Mouse (Mus musculus) MEL (cell line): Measurements from ENCODE around the gene 3110021N24Rik.

Experiments used
- CTCF ChIP-seq, 3 experiments: IDR thresholded peaks in 2 of 3; conservative IDR thresholded peaks in 1 of 3; 2 replicates each; pipeline ENCODE4 v1.5.1; 2011 to 2012; ENCODE audit warnings: low read length in 3 of 3, low read depth in 2 of 3, mild to moderate bottlenecking in 2 of 3, improper control_type of control experiment in 1 of 3, inconsistent platforms in 1 of 3, mixed read lengths in 1 of 3, moderate library complexity in 1 of 3; ENCODE audit not compliant: control insufficient read depth in 1 of 3, insufficient read depth in 1 of 3, poor library complexity in 1 of 3, severe bottlenecking in 1 of 3
- E2F4 ChIP-seq: IDR thresholded peaks from 2 replicates; pipeline ENCODE4 v1.6.1; 2011; ENCODE audit warnings: low read depth, low read length, improper control_type of control experiment, borderline replicate concordance
- EP300 ChIP-seq, 2 experiments: IDR thresholded peaks; 2 replicates each; pipeline ENCODE4 v1.6.1; 2011; ENCODE audit warnings: improper control_type of control experiment in 2 of 2, low read length in 2 of 2, low read depth in 1 of 2, mild to moderate bottlenecking in 1 of 2
- GATA1 ChIP-seq: IDR thresholded peaks from 2 replicates; pipeline ENCODE4 v1.6.1; 2011; ENCODE audit warnings: low read depth, low read length, improper control_type of control experiment
- HCFC1 ChIP-seq: IDR thresholded peaks from 2 replicates; pipeline ENCODE4 v1.6.1; 2012; ENCODE audit warnings: low read depth, mild to moderate bottlenecking, inconsistent platforms, low read length, improper control_type of control experiment, moderate library complexity
- POLR2A ChIP-seq, 2 experiments: IDR thresholded peaks; 2 replicates each; pipeline ENCODE4 v1.6.1; 2011 to 2012; ENCODE audit warnings: low read length in 2 of 2, mild to moderate bottlenecking in 2 of 2, control low read depth in 1 of 2, improper control_type of control experiment in 1 of 2, low read depth in 1 of 2, moderate library complexity in 1 of 2; ENCODE audit not compliant: control insufficient read depth in 1 of 2, insufficient read depth in 1 of 2, poor library complexity in 1 of 2
- RAD21 ChIP-seq: IDR thresholded peaks from 2 replicates; pipeline ENCODE4 v1.6.1; 2011; ENCODE audit warnings: mild to moderate bottlenecking, low read depth, low read length, improper control_type of control experiment
- SMC3 ChIP-seq: IDR thresholded peaks from 2 replicates; pipeline ENCODE4 v1.6.1; 2011; ENCODE audit warnings: low read depth, low read length, improper control_type of control experiment
- TBP ChIP-seq: IDR thresholded peaks from 2 replicates; pipeline ENCODE4 v1.8.0; 2011; ENCODE audit warnings: low read depth, low read length, improper control_type of control experiment

GRCm38 (mm10) chr4:108759583-108759982 is 40.1 kb downstream of the 3110021N24Rik start:
- no peak for TF ChIP-seq RAD21
- TF ChIP-seq CTCF (IDR thresholded peaks at IDR 0.05 in 2 of 3, conservative IDR thresholded peaks at IDR 0.05 in 1 of 3; ENCODE audit: control insufficient read depth in 1 of 3, insufficient read depth in 1 of 3, low read depth in 2 of 3, low read length in 3 of 3, poor library complexity in 1 of 3, severe bottlenecking in 1 of 3): no peak
- no peak for TF ChIP-seq POLR2A (IDR thresholded peaks at IDR 0.05; ENCODE audit: control insufficient read depth in 1 of 2, insufficient read depth in 1 of 2, low read depth in 1 of 2, low read length in 2 of 2, poor library complexity in 1 of 2)
- no peak for TF ChIP-seq SMC3
- no peak for TF ChIP-seq GATA1
- TF ChIP-seq E2F4: no peak
- TF ChIP-seq HCFC1: no peak
- no peak for TF ChIP-seq TBP
- no peak for TF ChIP-seq EP300 (IDR thresholded peaks at IDR 0.05; ENCODE audit: low read depth in 1 of 2, low read length in 2 of 2)
